Mouse (Mus musculus) embryo, embryonic 10.5 days (tissue): ENCODE data around the gene Strip1.

Experiments
- DNase-seq: peaks from one replicate; pipeline ENCODE4 v3.0.0-alpha.2; 2015; ENCODE audit warnings: low spot score

Strip1 gene

GRCm38 (mm10) chr3:107591612-107592011 is 39.9 kb downstream of the Strip1 start:
- no peak for DNase-seq

GRCm38 (mm10) chr3:107586504-107586903 is 45.0 kb downstream of the Strip1 start:
- no peak for DNase-seq

- DNase-seq: peak; percentile 44
These were observed 47.6 kb downstream of the Strip1 start for GRCm38 (mm10) chr3:107583893-107584292.

- DNase-seq: peak; percentile 67
These were observed 48.4 kb downstream of the Strip1 start for GRCm38 (mm10) chr3:107582875-107583767.

- DNase-seq: peak; percentile 41
These were observed 49.2 kb downstream of the Strip1 start for GRCm38 (mm10) chr3:107582130-107582874.

- peak; percentile 42 for DNase-seq
These were observed 50.1 kb downstream of the Strip1 start for GRCm38 (mm10) chr3:107581103-107582010.

GRCm38 (mm10) chr3:107579466-107579865 is 52.0 kb downstream of the Strip1 start:
- DNase-seq: peak; percentile 92

- no peak for DNase-seq
These were observed 53.6 kb downstream of the Strip1 start for GRCm38 (mm10) chr3:107577810-107578390.

- no peak for DNase-seq
These were observed 54.7 kb downstream of the Strip1 start for GRCm38 (mm10) chr3:107576807-107577206.

GRCm38 (mm10) chr3:107571205-107571604 is 60.3 kb downstream of the Strip1 start:
- DNase-seq: no peak

- no peak for DNase-seq
These were observed 62.8 kb downstream of the Strip1 start for GRCm38 (mm10) chr3:107568721-107569120.

- DNase-seq: no peak
These were observed 63.7 kb downstream of the Strip1 start for GRCm38 (mm10) chr3:107567766-107568165.

- DNase-seq: no peak
These were observed 66.2 kb downstream of the Strip1 start for GRCm38 (mm10) chr3:107565331-107565730.

- no peak for DNase-seq
These were observed 67.6 kb downstream of the Strip1 start for GRCm38 (mm10) chr3:107563880-107564279.

- DNase-seq: no peak
These were observed 68.9 kb downstream of the Strip1 start for GRCm38 (mm10) chr3:107562591-107562990.
